Mouse (Mus musculus): ENCODE measurements around the gene Rnpepl1. TPM values are rescaled to one million over a fixed set of nuclear protein-coding genes. Genes with fewer than 3 reads are reported as not detected.

Gene Rnpepl1
- polyA plus RNA-seq, 1 experiment from 2014 or later: 19.8 TPM

GRCm38 (mm10) chr1:92903627-92904026 lies 7.0 kb upstream of the Rnpepl1 start:
- Histone ChIP-seq H3K4me2 (ENCODE audit: low read depth, low read length) (no peak overlapping the region), H3K4me3 (ENCODE audit: low read length) (no peak overlapping the region), H3K27me3 (ENCODE audit: control insufficient read depth, insufficient read depth, low read depth, low read length) (no peaks in the 10 kb centered on the region; the same call in 1 of the 2 replicates), H3K4me1 (replicated peaks; ENCODE audit: control insufficient read depth, insufficient read depth, low read length) (peaks cover 15% of the 10 kb centered on the region), H3K36me3 (ENCODE audit: control insufficient read depth, insufficient read depth, low read length) (no peaks in the 10 kb centered on the region), H3K9ac (ENCODE audit: low read length) (no peak overlapping the region), H3K9me3 (ENCODE audit: control insufficient read depth, low read length) (no peaks in the 10 kb centered on the region), H3K27ac (ENCODE audit: low read length) (no peak overlapping the region)
- no peak for ATAC-seq (ENCODE audit: low read depth)
- WGBS: 54% methylated on average over 4 of the region's 4 CpGs

GRCm38 (mm10) chr1:92905703-92906310 lies 4.8 kb upstream of the Rnpepl1 start:
- H3K27me3 ChIP-seq (ENCODE audit: control insufficient read depth, insufficient read depth, low read depth, low read length): no peaks in the 10 kb centered on the region; the same call in 1 of the 2 replicates
- H3K4me1 ChIP-seq (replicated peaks; ENCODE audit: control insufficient read depth, insufficient read depth, low read length): peaks cover 22% of the 10 kb centered on the region
- H3K4me3 ChIP-seq (ENCODE audit: low read length): no peak overlapping the region
- WGBS: 87% methylated on average over 2 of the region's 2 CpGs
- no peak for ATAC-seq (ENCODE audit: low read depth)
- no peak overlapping the region for H3K9ac ChIP-seq (ENCODE audit: low read length)
- H3K9me3 ChIP-seq (ENCODE audit: control insufficient read depth, low read length): no peaks in the 10 kb centered on the region
- H3K4me2 ChIP-seq (ENCODE audit: low read depth, low read length): no peak overlapping the region
- no peaks in the 10 kb centered on the region for H3K36me3 ChIP-seq (ENCODE audit: control insufficient read depth, insufficient read depth, low read length)
- H3K27ac ChIP-seq (ENCODE audit: low read length): no peak overlapping the region

GRCm38 (mm10) chr1:92906779-92907631 lies 3.6 kb upstream of the Rnpepl1 start, which contains the start of gene Dusp28:
TSS of gene Dusp28 (plus strand) at chr1:92906981.
- Histone ChIP-seq H3K27ac (ENCODE audit: low read length) (peak within 1 kb of the TSS; percentile 93), H3K4me3 (ENCODE audit: low read length) (peak within 1 kb of the TSS; percentile 82), H3K4me1 (replicated peaks; ENCODE audit: control insufficient read depth, insufficient read depth, low read length) (peaks cover 28% of the 10 kb centered on the region), H3K9me3 (ENCODE audit: control insufficient read depth, low read length) (no peaks in the 10 kb centered on the region), H3K27me3 (ENCODE audit: control insufficient read depth, insufficient read depth, low read depth, low read length) (no peaks in the 10 kb centered on the region; the same call in 1 of the 2 replicates), H3K4me2 (ENCODE audit: low read depth, low read length) (peak within 1 kb of the TSS; percentile 87), H3K36me3 (ENCODE audit: control insufficient read depth, insufficient read depth, low read length) (no peaks in the 10 kb centered on the region), H3K9ac (ENCODE audit: low read length) (peak within 1 kb of the TSS; percentile 83)
- under 1% methylated on average over 66 of the region's 81 CpGs for WGBS
- peak; percentile 89 for ATAC-seq (ENCODE audit: low read depth)

- Histone ChIP-seq H3K36me3 (ENCODE audit: control insufficient read depth, insufficient read depth, low read length) (no peaks in the 10 kb centered on the region), H3K9me3 (ENCODE audit: control insufficient read depth, low read length) (no peaks in the 10 kb centered on the region), H3K4me2 (ENCODE audit: low read depth, low read length) (peak overlapping the region; percentile 87), H3K27ac (ENCODE audit: low read length) (peak overlapping the region; percentile 93), H3K9ac (ENCODE audit: low read length) (peak overlapping the region; percentile 83), H3K4me3 (ENCODE audit: low read length) (peak overlapping the region; percentile 82), H3K4me1 (replicated peaks; ENCODE audit: control insufficient read depth, insufficient read depth, low read length) (peaks cover 33% of the 10 kb centered on the region), H3K27me3 (ENCODE audit: control insufficient read depth, insufficient read depth, low read depth, low read length) (no peaks in the 10 kb centered on the region)
- 41% methylated on average over 20 of the region's 20 CpGs for WGBS
- no peak for ATAC-seq (ENCODE audit: low read depth)
Measured at GRCm38 (mm10) chr1:92907632-92908360, 2.8 kb upstream of the Rnpepl1 start.

GRCm38 (mm10) chr1:92908664-92909063 lies 1.9 kb upstream of the Rnpepl1 start:
- Histone ChIP-seq H3K4me2 (ENCODE audit: low read depth, low read length) (no peak overlapping the region), H3K36me3 (ENCODE audit: control insufficient read depth, insufficient read depth, low read length) (no peaks in the 10 kb centered on the region), H3K4me3 (ENCODE audit: low read length) (no peak overlapping the region), H3K27ac (ENCODE audit: low read length) (no peak overlapping the region), H3K9me3 (ENCODE audit: control insufficient read depth, low read length) (no peaks in the 10 kb centered on the region), H3K9ac (ENCODE audit: low read length) (no peak overlapping the region), H3K27me3 (ENCODE audit: control insufficient read depth, insufficient read depth, low read depth, low read length) (no peaks in the 10 kb centered on the region), H3K4me1 (replicated peaks; ENCODE audit: control insufficient read depth, insufficient read depth, low read length) (peaks cover 29% of the 10 kb centered on the region)
- 92% methylated on average over 3 of the region's 3 CpGs for WGBS
- ATAC-seq (ENCODE audit: low read depth): no peak

GRCm38 (mm10) chr1:92909068-92909467 lies 1.5 kb upstream of the Rnpepl1 start:
- no peaks in the 10 kb centered on the region for H3K27me3 ChIP-seq (ENCODE audit: control insufficient read depth, insufficient read depth, low read depth, low read length)
- no peak for ATAC-seq (ENCODE audit: low read depth)
- no peak overlapping the region for H3K27ac ChIP-seq (ENCODE audit: low read length)
- no peak overlapping the region for H3K4me3 ChIP-seq (ENCODE audit: low read length)
- H3K9me3 ChIP-seq (ENCODE audit: control insufficient read depth, low read length): no peaks in the 10 kb centered on the region
- no peak overlapping the region for H3K9ac ChIP-seq (ENCODE audit: low read length)
- H3K36me3 ChIP-seq (ENCODE audit: control insufficient read depth, insufficient read depth, low read length): peaks cover 3% of the 10 kb centered on the region; the same call in 1 of the 2 replicates
- WGBS: 60% methylated on average over 4 of the region's 4 CpGs
- H3K4me1 ChIP-seq (replicated peaks; ENCODE audit: control insufficient read depth, insufficient read depth, low read length): peaks cover 29% of the 10 kb centered on the region
- no peak overlapping the region for H3K4me2 ChIP-seq (ENCODE audit: low read depth, low read length)

GRCm38 (mm10) chr1:92910925-92911720 lies 540 bp downstream of the Rnpepl1 start:
- Histone ChIP-seq H3K27me3 (ENCODE audit: control insufficient read depth, insufficient read depth, low read depth, low read length) (no peaks in the 10 kb centered on the region), H3K4me1 (replicated peaks; ENCODE audit: control insufficient read depth, insufficient read depth, low read length) (peaks cover 29% of the 10 kb centered on the region), H3K27ac (ENCODE audit: low read length) (peak overlapping the region; percentile 87), H3K9ac (ENCODE audit: low read length) (peak overlapping the region; percentile 90), H3K9me3 (ENCODE audit: control insufficient read depth, low read length) (no peaks in the 10 kb centered on the region), H3K36me3 (ENCODE audit: control insufficient read depth, insufficient read depth, low read length) (peaks cover 9% of the 10 kb centered on the region), H3K4me3 (ENCODE audit: low read length) (peak overlapping the region; percentile 85), H3K4me2 (ENCODE audit: low read depth, low read length) (peak overlapping the region; percentile 77)
- ATAC-seq (ENCODE audit: low read depth): peak; percentile 30
- WGBS: 2% methylated on average over 39 of the region's 85 CpGs

GRCm38 (mm10) chr1:92911721-92912138 lies 1.1 kb downstream of the Rnpepl1 start:
- Histone ChIP-seq H3K9ac (ENCODE audit: low read length) (peak overlapping the region; percentile 90), H3K27ac (ENCODE audit: low read length) (0 out of 2 replicates have a peak overlapping the region, but pooled peaks have one; percentile 87), H3K4me2 (ENCODE audit: low read depth, low read length) (peak overlapping the region; percentile 77), H3K4me1 (replicated peaks; ENCODE audit: control insufficient read depth, insufficient read depth, low read length) (peaks cover 27% of the 10 kb centered on the region), H3K36me3 (ENCODE audit: control insufficient read depth, insufficient read depth, low read length) (peaks cover 12% of the 10 kb centered on the region), H3K27me3 (ENCODE audit: control insufficient read depth, insufficient read depth, low read depth, low read length) (no peaks in the 10 kb centered on the region), H3K9me3 (ENCODE audit: control insufficient read depth, low read length) (no peaks in the 10 kb centered on the region), H3K4me3 (ENCODE audit: low read length) (peak overlapping the region; percentile 85)
- no peak for ATAC-seq (ENCODE audit: low read depth)
- WGBS: 39% methylated on average over 8 of the region's 8 CpGs

Measured in lung, embryonic 16.5 days (tissue).